Mouse (Mus musculus) cerebellum, postnatal 4 days (tissue): ENCODE measurements around the gene BC055324.
A peak's percentile ranks its signal among the peaks of the same experiment; 100 is the strongest.
"Not testable (repeated sequence)": the region's sequence is repeated elsewhere in the genome, so short reads cannot be mapped to it uniquely, and the experiment has no call there.

Experiments used
- DNase-seq, 2 experiments: peaks; one replicate each; pipeline ENCODE4 v3.0.0; 2022; ENCODE audit warnings: low spot score in 2 of 2, mixed read lengths in 1 of 2

The BC055324 gene

GRCm38 (mm10) chr1:163994721-163995608 lies at the start of gene BC055324, which contains the start of gene Mettl18:
Gene BC055324, minus strand, starts transcription at chr1:163994796.
Gene Mettl18, plus strand, starts transcription at chr1:163994889.
- peak; percentile 71 to 84 for DNase-seq

DNA sequence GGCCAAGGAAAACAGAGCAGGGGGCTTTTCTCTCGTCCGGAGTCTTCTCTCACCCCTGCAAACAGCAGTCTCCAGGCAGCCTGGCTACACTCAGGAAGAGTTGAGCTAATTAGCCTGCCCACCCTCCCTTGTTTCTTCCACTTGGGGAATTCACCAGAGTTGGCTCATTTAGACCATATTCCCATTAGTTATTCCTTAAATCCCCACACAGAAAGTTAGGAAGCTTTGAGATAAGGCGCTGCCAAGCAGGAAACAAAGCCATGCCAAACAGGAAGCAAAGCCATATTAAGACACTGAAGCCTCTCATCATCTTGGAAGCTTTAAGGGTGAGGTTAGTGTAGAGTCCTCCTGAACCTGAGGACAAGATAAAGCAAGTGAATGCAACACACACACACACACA lies 49.0 kb upstream of the BC055324 start:
- DNase-seq, result no peak

DNA sequence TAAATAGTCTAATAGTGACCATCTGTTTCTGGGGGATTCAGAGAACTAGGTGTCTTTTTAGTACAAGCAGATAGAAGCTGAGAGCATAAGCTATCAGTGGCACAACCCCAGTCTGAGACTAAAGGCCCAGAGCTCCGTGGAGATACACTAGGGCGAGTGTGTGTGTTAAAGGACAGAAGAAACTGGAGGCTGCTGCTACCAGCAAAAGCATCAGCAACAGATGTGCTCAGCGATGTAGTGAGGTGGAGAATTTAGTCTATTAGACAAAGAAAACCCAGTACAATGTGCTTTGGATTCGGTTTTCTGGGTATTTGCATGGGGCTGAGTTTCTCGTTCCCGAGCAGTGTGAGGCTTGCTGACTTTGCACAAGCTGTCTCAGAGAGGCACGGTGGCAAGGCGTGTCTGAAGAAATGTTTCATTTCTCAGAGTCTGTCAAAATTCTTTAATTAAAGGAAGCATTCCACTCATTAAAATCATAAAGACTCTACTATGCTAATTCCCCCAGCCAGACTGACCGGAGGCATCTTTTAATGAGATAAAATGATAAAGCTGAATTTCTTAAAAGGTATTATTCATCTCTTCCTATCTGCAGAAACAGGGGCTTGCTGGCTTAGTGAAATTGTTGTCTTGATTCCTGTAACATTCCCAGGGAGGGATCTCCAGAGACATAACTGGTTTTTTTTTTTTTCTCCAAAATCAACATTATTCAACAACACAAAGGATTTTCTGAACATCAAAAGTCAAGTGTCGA lies 46.0 kb upstream of the BC055324 start:
- no peak for DNase-seq

- DNase-seq, result no peak
These were observed 32.8 kb upstream of the BC055324 start for GRCm38 (mm10) chr1:164027416-164027815.

- DNase-seq, result no peak
These were observed 31.1 kb upstream of the BC055324 start for GRCm38 (mm10) chr1:164025685-164026084.

DNA sequence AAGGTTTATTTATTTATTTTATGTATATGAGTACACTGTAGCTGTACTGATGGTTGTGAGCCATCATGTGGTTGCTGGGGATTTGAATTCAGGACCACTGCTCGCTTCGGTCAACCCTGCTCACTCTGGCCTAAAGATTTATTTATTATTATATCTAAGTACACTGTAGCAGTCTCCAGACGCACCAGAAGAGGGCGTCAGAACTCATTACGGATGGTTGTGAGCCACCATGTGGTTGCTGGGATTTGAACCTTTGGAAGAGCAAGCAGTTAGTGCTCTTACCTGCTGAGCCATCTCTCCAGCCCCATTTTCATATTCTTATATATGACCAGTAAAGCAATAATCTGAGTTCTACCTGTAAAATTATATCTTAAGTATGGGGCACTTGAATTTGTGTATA lies 27.5 kb upstream of the BC055324 start:
- DNase-seq, result not testable (repeated sequence)

DNA sequence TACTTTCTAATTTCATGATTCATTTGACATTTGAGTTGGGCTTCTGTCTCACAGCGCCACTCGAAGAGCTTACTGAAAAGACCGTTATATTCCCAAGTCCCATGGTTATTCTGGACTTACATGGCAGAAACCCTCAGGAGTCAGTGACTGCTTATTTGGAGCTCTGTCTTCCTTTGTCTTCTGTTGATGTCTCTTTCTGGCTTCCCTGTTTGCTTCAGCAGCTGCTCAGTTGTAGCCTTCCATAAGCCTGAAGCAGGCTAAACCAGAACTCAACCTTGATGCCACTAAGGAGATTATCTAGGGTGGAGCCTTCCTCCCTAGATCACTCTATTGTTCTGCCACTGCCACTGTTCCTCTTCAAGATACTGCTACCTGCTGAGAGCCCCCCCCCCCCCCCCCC lies 26.1 kb upstream of the BC055324 start:
- not testable (repeated sequence) for DNase-seq

DNA sequence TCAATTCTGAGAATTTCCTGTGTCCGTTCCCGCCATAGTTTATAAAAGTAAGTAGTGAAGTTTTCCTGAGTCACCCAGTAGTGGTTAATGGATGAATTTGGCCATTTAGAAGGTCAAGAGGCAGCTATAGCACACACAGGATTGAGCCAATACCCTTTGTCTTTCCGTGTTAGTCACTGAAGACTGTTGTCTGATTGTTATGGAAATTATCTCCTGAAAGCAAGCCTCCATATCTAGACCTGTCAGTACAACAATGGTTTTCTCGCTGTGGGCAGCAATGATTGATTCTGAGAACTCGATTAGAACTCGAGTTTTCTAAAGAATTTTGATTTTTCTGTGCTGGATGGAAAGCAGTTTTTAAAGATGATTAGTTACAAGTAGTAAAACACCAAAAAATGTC lies 25.2 kb upstream of the BC055324 start:
- DNase-seq, result no peak

- no peak for DNase-seq
These were observed 23.8 kb upstream of the BC055324 start for GRCm38 (mm10) chr1:164018221-164018896.

- DNase-seq, result no peak
These were observed 20.0 kb upstream of the BC055324 start for GRCm38 (mm10) chr1:164014616-164015015.

- no peak for DNase-seq
These were observed 14.6 kb upstream of the BC055324 start for GRCm38 (mm10) chr1:164009235-164009634.

- DNase-seq, result no peak
These were observed 9.7 kb upstream of the BC055324 start for GRCm38 (mm10) chr1:164004311-164004710.

DNA sequence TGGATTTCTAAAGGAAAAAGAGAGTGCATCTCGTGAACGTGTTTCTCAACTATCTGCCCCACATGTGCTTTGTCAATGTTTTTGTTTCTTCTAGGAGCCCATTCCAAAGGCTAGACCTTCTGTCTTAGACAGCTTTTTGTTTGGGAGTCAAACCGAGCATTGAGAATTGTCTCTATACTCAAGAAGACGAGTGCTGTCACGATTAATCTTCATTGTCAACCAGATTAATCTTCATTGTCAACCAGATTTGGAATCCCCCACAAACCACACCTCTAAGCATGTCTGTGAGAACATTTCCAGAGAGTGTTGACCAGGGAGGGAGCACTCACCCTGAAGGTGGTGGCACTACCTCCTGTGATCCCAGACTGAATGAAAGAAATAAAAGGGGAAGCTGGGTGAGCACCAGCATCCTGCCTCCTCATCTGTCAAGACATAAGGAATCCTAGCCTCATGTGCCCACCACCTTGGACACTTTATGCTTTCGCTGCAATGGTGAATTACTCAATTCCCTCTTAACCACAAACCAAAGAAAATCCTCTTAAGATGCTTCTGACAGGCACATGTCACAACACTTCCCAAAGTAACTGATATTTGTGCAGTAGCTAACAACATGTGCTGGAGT lies 7.3 kb upstream of the BC055324 start:
- no peak for DNase-seq

GRCm38 (mm10) chr1:163995609-163995913 lies 965 bp upstream of the BC055324 start:
- no peak for DNase-seq

GRCm38 (mm10) chr1:163994173-163994720 lies 349 bp downstream of the BC055324 start:
- no peak for DNase-seq

DNA sequence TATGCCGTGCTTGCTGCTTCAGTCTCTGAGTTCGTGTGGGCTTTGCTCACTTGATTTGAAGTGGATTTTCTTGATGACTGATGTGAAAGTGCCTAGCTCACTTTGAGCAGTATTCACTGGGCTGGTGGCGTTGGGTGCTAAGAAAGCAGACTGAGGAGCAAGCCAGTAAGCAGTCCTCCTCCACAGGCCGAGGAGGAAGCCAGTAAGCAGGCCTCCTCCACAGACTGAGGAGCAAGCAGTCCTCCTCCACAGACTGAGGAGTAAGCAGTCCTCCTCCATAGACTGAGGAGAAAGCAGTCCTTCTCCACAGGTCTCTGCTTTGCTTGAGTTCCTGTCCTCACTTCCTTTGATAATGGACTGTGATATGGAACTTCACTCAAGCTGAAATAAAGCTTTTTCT lies 2.2 kb downstream of the BC055324 start:
- DNase-seq, result no peak

GRCm38 (mm10) chr1:163976515-163976914 lies 18.1 kb downstream of the BC055324 start:
- DNase-seq, result no peak

DNA sequence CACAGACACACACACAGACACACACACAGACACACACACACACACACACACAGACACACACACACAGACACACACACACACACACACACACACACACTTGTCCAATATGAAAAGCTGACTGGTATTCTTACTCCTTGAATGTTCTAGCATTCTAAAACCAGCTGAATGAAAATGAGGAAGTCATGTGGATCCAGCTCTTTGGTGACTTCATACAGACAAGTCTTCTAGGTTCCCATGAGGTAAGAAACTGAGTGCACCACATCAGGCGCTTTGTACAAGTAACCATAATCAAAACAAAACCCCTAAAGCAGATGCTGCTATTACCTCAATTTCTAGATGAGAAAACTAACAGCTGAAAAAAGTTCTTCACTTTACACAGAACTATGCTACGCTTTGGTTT lies 19.5 kb downstream of the BC055324 start:
- no peak for DNase-seq

GRCm38 (mm10) chr1:163974471-163974870 lies 20.1 kb downstream of the BC055324 start:
- no peak for DNase-seq

DNA sequence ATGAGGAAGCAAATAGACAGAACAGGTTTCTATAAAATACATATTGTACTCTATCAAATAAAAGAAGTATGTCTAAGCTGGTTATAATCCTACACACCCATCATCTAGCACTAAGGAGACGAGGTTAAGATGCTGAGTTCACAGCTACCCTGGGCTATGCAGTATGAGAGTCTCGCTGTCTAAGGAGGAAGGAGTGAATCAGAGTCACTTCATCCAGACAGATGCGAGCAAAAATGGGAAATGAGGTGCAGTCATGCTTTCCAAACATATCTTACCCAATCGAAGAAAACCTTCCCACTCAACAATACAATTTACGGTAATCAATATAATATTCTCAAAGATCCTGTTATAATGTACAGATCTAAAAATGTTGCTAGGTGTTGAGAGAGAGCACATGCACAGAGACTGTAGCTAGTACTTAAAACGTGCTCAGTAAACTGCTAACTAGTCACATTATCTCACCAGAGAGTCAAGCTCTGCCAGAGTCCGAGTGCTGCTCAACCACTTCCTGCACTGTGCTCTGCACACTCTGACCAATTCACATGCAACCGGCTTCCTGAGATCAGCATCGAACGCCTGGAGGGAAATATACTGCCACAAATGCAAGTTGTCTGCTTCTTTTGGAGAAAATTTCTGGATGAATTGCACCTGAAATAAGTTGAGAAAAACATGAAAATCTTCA lies 30.4 kb downstream of the BC055324 start:
- DNase-seq, result no peak

GRCm38 (mm10) chr1:163958036-163958435 lies 36.6 kb downstream of the BC055324 start:
- no peak for DNase-seq
